Mouse (Mus musculus) thymus, adult 2 months (tissue): Measurements from ENCODE around the gene Polr2a.

Experiments used
- CTCF ChIP-seq: fragments of 200-500 bp; IDR thresholded peaks from 2 replicates; pipeline ENCODE4 v1.5.1; 2012; ENCODE audit warnings: mild to moderate bottlenecking, control low read depth, low read length, moderate library complexity, borderline replicate concordance; ENCODE audit not compliant: control insufficient read depth, poor library complexity, insufficient read depth; ENCODE audit errors: extremely low read depth
- POLR2A ChIP-seq: fragments of 200-500 bp; IDR thresholded peaks from 2 replicates; pipeline ENCODE4 v1.6.1; 2012; ENCODE audit warnings: mild to moderate bottlenecking, low read length, control low read depth, moderate library complexity; ENCODE audit not compliant: control insufficient read depth, poor library complexity, insufficient read depth; ENCODE audit errors: extremely low read depth

DNA sequence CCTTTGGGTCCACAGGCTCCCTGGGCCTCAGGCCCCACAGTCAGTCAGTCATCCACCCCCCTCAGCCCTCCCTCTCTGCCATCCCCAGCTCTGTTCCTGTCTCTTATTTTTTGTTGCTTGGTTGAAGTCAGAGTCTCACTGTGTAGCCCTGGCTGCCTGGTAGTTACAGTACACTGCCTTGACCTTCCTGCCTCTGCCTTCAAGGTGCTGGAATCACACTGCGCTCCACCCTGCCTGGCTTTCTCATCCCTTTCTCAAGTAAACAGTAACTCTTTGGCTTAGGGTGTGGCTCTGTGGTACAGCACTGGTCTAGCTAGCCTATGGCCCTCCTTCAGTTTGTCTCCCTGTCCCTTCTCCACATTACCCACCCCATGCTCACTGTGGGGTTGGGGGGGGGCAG lies 68.5 kb downstream of the Polr2a start:
- TF ChIP-seq CTCF (no peak), POLR2A (no peak)
